Mouse (Mus musculus) limb, embryonic 15.5 days (tissue): ENCODE data around the gene Amotl1. TPM values are rescaled to one million over a fixed set of nuclear protein-coding genes. Genes with fewer than 3 reads are reported as not detected.

Experiments used
- ATAC-seq: fragments of 200-750 bp; cut with Nextera tagmentation; 2 replicates; pipeline ENCODE4 v1.8.0; 2017; ENCODE audit warnings: low read depth, moderate TSS enrichment; ENCODE audit not compliant: insufficient number of reproducible peaks, low FRiP score, low TSS enrichment
- H3K27ac ChIP-seq: fragments of 300-500 bp; sonication (generic); 2 replicates; pipeline ENCODE4 v1.5.1; 2015; ENCODE audit warnings: moderate library complexity, mild to moderate bottlenecking, inconsistent platforms
- H3K27me3 ChIP-seq: fragments of 300-500 bp; sonication (generic); 2 replicates; pipeline ENCODE4 v1.6.1; 2015; ENCODE audit warnings: inconsistent platforms
- H3K36me3 ChIP-seq: fragments of 300-500 bp; sonication (generic); 2 replicates; pipeline ENCODE4 v1.6.1; 2015; ENCODE audit warnings: inconsistent platforms
- H3K4me1 ChIP-seq: fragments of 300-500 bp; sonication (generic); 2 replicates; pipeline ENCODE4 v1.6.1; 2015; ENCODE audit warnings: inconsistent platforms
- H3K4me2 ChIP-seq: fragments of 300-500 bp; sonication (generic); 2 replicates; pipeline ENCODE4 v1.6.1; 2015; ENCODE audit warnings: mild to moderate bottlenecking, inconsistent platforms
- H3K4me3 ChIP-seq: fragments of 300-500 bp; sonication (generic); 2 replicates; pipeline ENCODE4 v1.5.1; 2015; ENCODE audit warnings: mild to moderate bottlenecking, inconsistent platforms
- H3K9ac ChIP-seq: fragments of 300-500 bp; sonication (generic); 2 replicates; pipeline ENCODE4 v1.6.1; 2015; ENCODE audit warnings: inconsistent platforms
- H3K9me3 ChIP-seq: fragments of 300-500 bp; sonication (generic); 2 replicates; pipeline ENCODE4 v1.6.1; 2016; ENCODE audit warnings: inconsistent platforms
- WGBS: fragments of 180-500 bp; shearing (Covaris S2); methylation state at CpG from one replicate; pipeline ENCODE4 v1.1.7; 2015; 5-methylcytosine and 5-hydroxymethylcytosine counted together
- polyA plus RNA-seq: library from polyadenylated mRNA; unstranded; fragments of >200 nt; fragmentation: Nextera tagmentation; extraction: Ambion mirVana; gene quantifications from 2 replicates; pipeline ENCODE4 v1.2.1, GENCODE M21; 2015

The Amotl1 gene
- polyA plus RNA-seq, 1 experiment from 2014 or later = 35.3 TPM

- Histone ChIP-seq H3K4me2 (no peak overlapping the region), H3K4me3 (no peak overlapping the region), H3K9ac (no peak overlapping the region), H3K27ac (no peak overlapping the region), H3K4me1 (no peaks in the 10 kb centered on the region), H3K9me3 (no peaks in the 10 kb centered on the region), H3K27me3 (no peaks in the 10 kb centered on the region), H3K36me3 (no peaks in the 10 kb centered on the region)
- 74% methylated on average over 5 of the region's 5 CpGs for WGBS
- no peak for ATAC-seq
These were observed 114.9 kb downstream of the Amotl1 start for GRCm38 (mm10) chr9:14530004-14530403.

- Histone ChIP-seq H3K9ac (no peak overlapping the region), H3K4me2 (no peak overlapping the region), H3K4me1 (0 out of 2 replicates have a peak, but pooled peaks cover 2% of the 10 kb centered on the region), H3K4me3 (no peak overlapping the region), H3K27ac (0 out of 2 replicates have a peak overlapping the region, but pooled peaks have one; percentile 6), H3K27me3 (no peaks in the 10 kb centered on the region), H3K36me3 (no peaks in the 10 kb centered on the region), H3K9me3 (no peaks in the 10 kb centered on the region)
- 7% methylated on average over 4 of the region's 4 CpGs for WGBS
- ATAC-seq = no peak
These were observed 121.3 kb downstream of the Amotl1 start for GRCm38 (mm10) chr9:14523408-14524043.

- WGBS = 40% methylated on average over 2 of the region's 2 CpGs
- ATAC-seq = no peak
- H3K9ac ChIP-seq = no peak overlapping the region
- no peak overlapping the region for H3K4me2 ChIP-seq
- H3K27me3 ChIP-seq = no peaks in the 10 kb centered on the region
- H3K27ac ChIP-seq = no peak overlapping the region
- no peak overlapping the region for H3K4me3 ChIP-seq
- H3K36me3 ChIP-seq = no peaks in the 10 kb centered on the region
- no peaks in the 10 kb centered on the region for H3K9me3 ChIP-seq
- 0 out of 2 replicates have a peak, but pooled peaks cover 2% of the 10 kb centered on the region for H3K4me1 ChIP-seq
These were observed 123.2 kb downstream of the Amotl1 start for GRCm38 (mm10) chr9:14521695-14522094.

GRCm38 (mm10) chr9:14520971-14521670 is 123.7 kb downstream of the Amotl1 start:
- Histone ChIP-seq H3K27ac (no peak overlapping the region), H3K27me3 (no peaks in the 10 kb centered on the region), H3K36me3 (no peaks in the 10 kb centered on the region), H3K9ac (no peak overlapping the region), H3K4me2 (no peak overlapping the region), H3K9me3 (no peaks in the 10 kb centered on the region), H3K4me1 (0 out of 2 replicates have a peak, but pooled peaks cover 2% of the 10 kb centered on the region), H3K4me3 (no peak overlapping the region)
- WGBS = 55% methylated on average over 3 of the region's 3 CpGs
- ATAC-seq = no peak

GRCm38 (mm10) chr9:14518105-14518504 is 126.8 kb downstream of the Amotl1 start:
- WGBS = 76% methylated on average over 3 of the region's 3 CpGs
- H3K9me3 ChIP-seq = no peaks in the 10 kb centered on the region

GRCm38 (mm10) chr9:14517296-14517695 is 127.6 kb downstream of the Amotl1 start:
- Histone ChIP-seq H3K27me3 (no peaks in the 10 kb centered on the region), H3K4me1 (no peaks in the 10 kb centered on the region), H3K36me3 (peaks cover 5% of the 10 kb centered on the region), H3K4me3 (no peak overlapping the region), H3K27ac (no peak overlapping the region), H3K4me2 (no peak overlapping the region), H3K9me3 (no peaks in the 10 kb centered on the region), H3K9ac (no peak overlapping the region)
- no peak for ATAC-seq
- WGBS = 40% methylated on average over 1 of the region's 1 CpGs

More at GRCm38 (mm10) chr9:14518105-14518504, 126.8 kb downstream of the Amotl1 start:
- Histone ChIP-seq H3K9ac (no peak overlapping the region), H3K4me2 (no peak overlapping the region), H3K27me3 (no peaks in the 10 kb centered on the region), H3K27ac (no peak overlapping the region), H3K4me3 (no peak overlapping the region), H3K36me3 (no peaks in the 10 kb centered on the region), H3K4me1 (no peaks in the 10 kb centered on the region)
- no peak for ATAC-seq

- Histone ChIP-seq H3K27me3 (no peaks in the 10 kb centered on the region), H3K4me3 (no peak overlapping the region), H3K4me2 (no peak overlapping the region), H3K27ac (peak overlapping the region; percentile 27; the same call in 1 of the 2 replicates), H3K9me3 (no peaks in the 10 kb centered on the region), H3K9ac (no peak overlapping the region), H3K36me3 (peaks cover 39% of the 10 kb centered on the region), H3K4me1 (no peaks in the 10 kb centered on the region)
- WGBS = 72% methylated on average over 9 of the region's 9 CpGs
- no peak for ATAC-seq
These were observed 132.0 kb downstream of the Amotl1 start for GRCm38 (mm10) chr9:14512633-14513445.

GRCm38 (mm10) chr9:14500916-14501424 is 143.9 kb downstream of the Amotl1 start:
- peak overlapping the region; percentile 64 for H3K9ac ChIP-seq
- H3K27ac ChIP-seq = peak overlapping the region; percentile 73
- no peak for ATAC-seq
- peaks cover 36% of the 10 kb centered on the region for H3K36me3 ChIP-seq
- WGBS = 3% methylated on average over 10 of the region's 10 CpGs
- H3K4me1 ChIP-seq = 0 out of 2 replicates have a peak, but pooled peaks cover 6% of the 10 kb centered on the region
- H3K9me3 ChIP-seq = no peaks in the 10 kb centered on the region
- H3K4me3 ChIP-seq = peak overlapping the region; percentile 68
- H3K27me3 ChIP-seq = no peaks in the 10 kb centered on the region
- H3K4me2 ChIP-seq = peak overlapping the region; percentile 57

GRCm38 (mm10) chr9:14500023-14500915 is 144.6 kb downstream of the Amotl1 start, which contains the start of the genes Kdm4d and Cwc15:
Kdm4d (minus strand) TSS chr9:14500482.
Cwc15 (plus strand) TSS chr9:14500617.
- H3K9me3 ChIP-seq = no peaks in the 10 kb centered on the region
- H3K4me2 ChIP-seq = peak within 1 kb of the TSS; percentile 72
- H3K27ac ChIP-seq = peak within 1 kb of the TSS; percentile 77
- peak within 1 kb of the TSS; percentile 64 for H3K9ac ChIP-seq
- peak; percentile 99 for ATAC-seq
- 0 out of 2 replicates have a peak, but pooled peaks cover 6% of the 10 kb centered on the region for H3K4me1 ChIP-seq
- H3K4me3 ChIP-seq = peak within 1 kb of the TSS; percentile 68
- under 1% methylated on average over 59 of the region's 59 CpGs for WGBS
- H3K27me3 ChIP-seq = no peaks in the 10 kb centered on the region
- peaks cover 29% of the 10 kb centered on the region for H3K36me3 ChIP-seq

- Histone ChIP-seq H3K9ac (no peak overlapping the region), H3K9me3 (no peaks in the 10 kb centered on the region), H3K4me2 (no peak overlapping the region), H3K36me3 (peaks cover 18% of the 10 kb centered on the region), H3K27me3 (no peaks in the 10 kb centered on the region), H3K4me3 (peak overlapping the region; percentile 68; the same call in 1 of the 2 replicates), H3K27ac (no peak overlapping the region), H3K4me1 (0 out of 2 replicates have a peak, but pooled peaks cover 6% of the 10 kb centered on the region)
- no peak for ATAC-seq
- WGBS = 81% methylated on average over 4 of the region's 4 CpGs
These were observed 145.8 kb downstream of the Amotl1 start for GRCm38 (mm10) chr9:14498896-14499705.
